Mouse (Mus musculus): ENCODE measurements at regions not wholly inside any gene's neighbourhood (a gene's known extent, or its start where the extent isn't known, plus 50 kb on each side); places are given as distances from the start of the nearest gene placed in this dataset.

DNA sequence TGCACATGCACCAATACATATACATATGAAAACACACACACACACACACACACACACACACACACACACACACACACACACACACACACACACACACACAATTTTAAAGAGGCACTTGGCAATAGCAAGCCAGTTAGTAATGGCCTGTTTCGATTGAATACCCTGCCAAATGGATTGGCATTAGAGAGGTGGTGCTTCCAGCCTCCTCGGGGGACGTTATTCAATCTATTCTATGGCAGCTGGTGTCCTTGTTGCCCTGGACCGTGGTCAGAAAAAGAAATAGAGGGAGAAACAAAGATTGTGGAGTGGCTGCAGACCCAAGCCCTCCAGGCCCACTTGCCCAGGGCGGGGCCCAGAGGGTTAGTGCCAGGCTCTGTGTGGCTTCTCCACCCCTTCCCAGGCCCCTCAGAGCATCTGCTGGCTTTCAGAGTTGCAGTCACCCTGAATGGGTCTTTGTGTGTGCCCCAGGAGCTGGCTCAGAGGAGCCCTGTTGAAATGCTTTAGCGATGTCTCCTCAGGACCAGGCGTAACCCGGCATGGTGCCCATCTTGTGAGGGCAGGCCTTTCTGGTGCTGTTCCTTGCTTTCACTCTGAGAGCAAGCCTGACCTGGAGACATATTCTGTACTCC lies 302.7 kb upstream of the Ubash3b start:
- Histone ChIP-seq H3K9me3 (ENCODE audit: control insufficient read depth, low read length) (no peaks in the 10 kb centered on the region), H3K4me1 (ENCODE audit: control insufficient read depth, insufficient read depth, low read length) (peaks cover 8% of the 10 kb centered on the region), H3K36me3 (ENCODE audit: control insufficient read depth, insufficient read depth, low read length) (no peaks in the 10 kb centered on the region), H3K27me3 (ENCODE audit: control insufficient read depth, insufficient read depth, low read length) (no peaks in the 10 kb centered on the region), H3K4me2 (replicated peaks; ENCODE audit: low read depth, low read length, severe bottlenecking) (no peak overlapping the region), H3K27ac (replicated peaks; ENCODE audit: low read depth, low read length) (no peak overlapping the region), H3K4me3 (replicated peaks; ENCODE audit: low read length) (no peak overlapping the region), H3K9ac (ENCODE audit: low read depth, low read length, severe bottlenecking) (no peak overlapping the region)
- no peak for DNase-seq (ENCODE audit: low spot score)
- TF ChIP-seq POLR2A (IDR thresholded peaks at IDR 0.05; ENCODE audit: borderline replicate concordance, extremely low read depth, insufficient read depth, insufficient read length): no peak
- peak; percentile 25; the same call in 1 of the 2 replicates for ATAC-seq (ENCODE audit: low FRiP score, low read depth)
- WGBS: 79% methylated on average over 8 of the region's 8 CpGs

DNA sequence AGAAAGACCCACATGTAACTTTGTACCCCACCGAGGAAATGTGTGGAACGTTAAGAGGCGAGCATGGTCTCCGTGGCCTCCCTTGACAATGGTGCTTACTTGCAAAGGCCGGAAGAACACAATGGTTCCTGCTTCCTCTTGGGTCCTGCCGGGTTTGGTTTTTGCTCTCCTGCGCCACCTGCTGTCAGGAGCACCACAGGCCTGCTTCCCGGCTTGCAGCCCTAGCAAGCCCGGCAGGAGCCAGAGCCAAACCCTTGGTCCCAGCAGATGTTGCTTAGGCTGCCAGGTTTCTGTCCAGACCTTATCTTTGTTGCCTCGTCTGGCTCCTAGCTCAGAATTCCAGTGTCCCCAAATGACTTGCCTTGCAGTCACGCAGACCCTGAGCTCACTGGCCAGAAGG lies 300.2 kb upstream of the Ubash3b start:
- no peak overlapping the region for H3K4me2 ChIP-seq (replicated peaks; ENCODE audit: low read depth, low read length, severe bottlenecking)
- no peak overlapping the region for H3K4me3 ChIP-seq (replicated peaks; ENCODE audit: low read length)
- H3K27me3 ChIP-seq (ENCODE audit: control insufficient read depth, insufficient read depth, low read length): no peaks in the 10 kb centered on the region
- H3K9me3 ChIP-seq (ENCODE audit: control insufficient read depth, low read length): no peaks in the 10 kb centered on the region
- no peaks in the 10 kb centered on the region for H3K36me3 ChIP-seq (ENCODE audit: control insufficient read depth, insufficient read depth, low read length)
- TF ChIP-seq POLR2A (IDR thresholded peaks at IDR 0.05; ENCODE audit: borderline replicate concordance, extremely low read depth, insufficient read depth, insufficient read length): no peak
- 9% methylated on average over 11 of the region's 11 CpGs for WGBS
- no peak overlapping the region for H3K27ac ChIP-seq (replicated peaks; ENCODE audit: low read depth, low read length)
- no peak overlapping the region for H3K9ac ChIP-seq (ENCODE audit: low read depth, low read length, severe bottlenecking)
- ATAC-seq (ENCODE audit: low FRiP score, low read depth) (peak; percentile 88), DNase-seq (ENCODE audit: low spot score) (peak; percentile 84)
- H3K4me1 ChIP-seq (ENCODE audit: control insufficient read depth, insufficient read depth, low read length): peaks cover 6% of the 10 kb centered on the region; the same call in 1 of the 2 replicates

DNA sequence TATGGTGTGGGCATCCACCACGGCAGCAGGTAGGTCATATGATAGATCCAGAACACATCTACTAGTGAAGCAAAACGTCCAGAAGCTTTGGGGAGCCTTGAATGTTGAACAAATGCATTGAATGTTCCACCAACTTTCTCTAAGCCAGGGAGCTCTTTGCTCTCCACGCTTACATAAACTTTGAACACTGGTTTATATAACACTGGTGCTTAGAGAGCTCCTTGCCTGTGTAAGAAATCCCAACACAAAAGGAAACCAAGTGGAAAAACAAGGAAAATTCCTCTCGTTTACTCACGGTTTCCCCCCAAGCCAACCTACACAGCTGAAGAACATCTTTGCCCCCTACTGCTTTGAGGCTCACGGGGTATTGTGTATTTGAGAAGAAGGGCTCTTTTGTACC lies 299.2 kb upstream of the Ubash3b start:
- no peak for TF ChIP-seq POLR2A (IDR thresholded peaks at IDR 0.05; ENCODE audit: borderline replicate concordance, extremely low read depth, insufficient read depth, insufficient read length)
- Histone ChIP-seq H3K9me3 (ENCODE audit: control insufficient read depth, low read length) (no peaks in the 10 kb centered on the region), H3K27me3 (ENCODE audit: control insufficient read depth, insufficient read depth, low read length) (no peaks in the 10 kb centered on the region), H3K4me3 (replicated peaks; ENCODE audit: low read length) (no peak overlapping the region), H3K36me3 (ENCODE audit: control insufficient read depth, insufficient read depth, low read length) (no peaks in the 10 kb centered on the region), H3K27ac (replicated peaks; ENCODE audit: low read depth, low read length) (no peak overlapping the region), H3K9ac (ENCODE audit: low read depth, low read length, severe bottlenecking) (no peak overlapping the region), H3K4me2 (replicated peaks; ENCODE audit: low read depth, low read length, severe bottlenecking) (no peak overlapping the region), H3K4me1 (ENCODE audit: control insufficient read depth, insufficient read depth, low read length) (peaks cover 6% of the 10 kb centered on the region; the same call in 1 of the 2 replicates)
- ATAC-seq (ENCODE audit: low FRiP score, low read depth) (no peak), DNase-seq (ENCODE audit: low spot score) (no peak)
- 80% methylated on average over 6 of the region's 6 CpGs for WGBS

DNA sequence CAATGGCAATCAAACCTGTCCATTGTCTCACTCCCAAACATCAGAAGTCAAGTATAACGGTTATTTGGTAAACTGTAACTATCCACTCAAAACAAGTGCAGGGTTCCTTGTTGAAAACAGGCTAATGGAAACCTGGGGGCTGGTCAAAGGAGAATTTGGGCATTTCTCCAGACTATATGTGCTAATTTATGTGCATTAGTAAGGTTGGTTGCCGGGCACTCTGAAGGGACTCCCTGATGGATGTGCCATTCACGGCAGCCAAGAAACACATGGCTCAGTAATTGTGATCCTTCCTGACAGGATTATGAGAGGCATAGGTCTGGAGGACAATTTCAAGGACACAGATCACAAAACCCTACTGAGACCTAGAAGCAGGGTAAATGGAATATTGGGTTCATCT lies 295.5 kb upstream of the Ubash3b start:
- no peak overlapping the region for H3K4me3 ChIP-seq (replicated peaks; ENCODE audit: low read length)
- H3K4me1 ChIP-seq (ENCODE audit: control insufficient read depth, insufficient read depth, low read length): no peaks in the 10 kb centered on the region
- TF ChIP-seq POLR2A (IDR thresholded peaks at IDR 0.05; ENCODE audit: borderline replicate concordance, extremely low read depth, insufficient read depth, insufficient read length): no peak
- no peak overlapping the region for H3K4me2 ChIP-seq (replicated peaks; ENCODE audit: low read depth, low read length, severe bottlenecking)
- WGBS: 71% methylated on average over 3 of the region's 3 CpGs
- no peaks in the 10 kb centered on the region for H3K36me3 ChIP-seq (ENCODE audit: control insufficient read depth, insufficient read depth, low read length)
- DNase-seq (ENCODE audit: low spot score) (no peak), ATAC-seq (ENCODE audit: low FRiP score, low read depth) (no peak)
- H3K9ac ChIP-seq (ENCODE audit: low read depth, low read length, severe bottlenecking): no peak overlapping the region
- no peak overlapping the region for H3K27ac ChIP-seq (replicated peaks; ENCODE audit: low read depth, low read length)
- H3K27me3 ChIP-seq (ENCODE audit: control insufficient read depth, insufficient read depth, low read length): no peaks in the 10 kb centered on the region
- no peaks in the 10 kb centered on the region for H3K9me3 ChIP-seq (ENCODE audit: control insufficient read depth, low read length)

DNA sequence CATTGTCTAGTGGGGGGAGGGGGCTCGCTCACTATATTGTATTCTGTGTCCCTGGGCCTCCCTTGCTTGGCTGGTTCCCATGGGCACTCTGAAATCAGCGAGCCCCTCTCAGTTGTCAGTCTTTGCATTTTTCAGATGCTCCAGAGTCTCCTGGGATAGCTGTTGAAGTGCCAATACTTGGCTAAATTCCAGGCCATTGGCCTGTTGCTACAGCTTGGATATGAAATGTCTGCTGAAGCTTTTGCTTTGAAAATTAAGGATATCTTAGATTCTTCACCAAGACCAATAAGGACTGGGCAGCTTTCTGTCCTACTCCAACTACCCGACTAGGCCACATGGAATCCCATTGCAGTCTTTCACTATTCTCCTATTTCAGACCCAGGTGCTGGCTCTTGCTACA lies 290.2 kb upstream of the Ubash3b start:
- H3K36me3 ChIP-seq (ENCODE audit: control insufficient read depth, insufficient read depth, low read length): no peaks in the 10 kb centered on the region
- H3K4me2 ChIP-seq (replicated peaks; ENCODE audit: low read depth, low read length, severe bottlenecking): no peak overlapping the region
- H3K27me3 ChIP-seq (ENCODE audit: control insufficient read depth, insufficient read depth, low read length): no peaks in the 10 kb centered on the region
- H3K9ac ChIP-seq (ENCODE audit: low read depth, low read length, severe bottlenecking): no peak overlapping the region
- DNase-seq (ENCODE audit: low spot score) (no peak), ATAC-seq (ENCODE audit: low FRiP score, low read depth) (no peak)
- H3K4me3 ChIP-seq (replicated peaks; ENCODE audit: low read length): no peak overlapping the region
- no peaks in the 10 kb centered on the region for H3K9me3 ChIP-seq (ENCODE audit: control insufficient read depth, low read length)
- peaks cover 36% of the 10 kb centered on the region for H3K4me1 ChIP-seq (ENCODE audit: control insufficient read depth, insufficient read depth, low read length)
- no peak for TF ChIP-seq POLR2A (IDR thresholded peaks at IDR 0.05; ENCODE audit: borderline replicate concordance, extremely low read depth, insufficient read depth, insufficient read length)
- 65% methylated on average over 3 of the region's 3 CpGs for WGBS
- no peak overlapping the region for H3K27ac ChIP-seq (replicated peaks; ENCODE audit: low read depth, low read length)

Measured in limb, embryonic 14.5 days (tissue).